Mouse (Mus musculus) cortical plate, adult 2 months (tissue): ENCODE measurements around the gene Vamp8.

Experiments used
- CTCF ChIP-seq: fragments of 200-500 bp; IDR thresholded peaks from 2 replicates; pipeline ENCODE4 v1.5.1; 2011; ENCODE audit warnings: mild to moderate bottlenecking, control low read depth, low read length; ENCODE audit not compliant: insufficient read depth; ENCODE audit errors: extremely low read depth
- POLR2A ChIP-seq: fragments of 200-500 bp; IDR thresholded peaks from 2 replicates; pipeline ENCODE4 v1.6.1; 2011; ENCODE audit warnings: mild to moderate bottlenecking, low read length, control low read depth; ENCODE audit not compliant: insufficient read depth; ENCODE audit errors: extremely low read depth

- TF ChIP-seq POLR2A (no peak), CTCF (no peak)
Observed at GRCm38 (mm10) chr6:72378510-72379234, 11.8 kb downstream of the Vamp8 start.
